Mouse (Mus musculus): ENCODE data around the gene Hdac7.

The Hdac7 gene

GRCm38 (mm10) chr15:97821321-97821982, 22.9 kb downstream of the Hdac7 start:
- in situ Hi-C loops (cut with MboI, MseI): loop anchor here (5.0 kb wide), 1 partner anchor 374 kb away; no protein-coding TSS in a partner anchor

DNA sequence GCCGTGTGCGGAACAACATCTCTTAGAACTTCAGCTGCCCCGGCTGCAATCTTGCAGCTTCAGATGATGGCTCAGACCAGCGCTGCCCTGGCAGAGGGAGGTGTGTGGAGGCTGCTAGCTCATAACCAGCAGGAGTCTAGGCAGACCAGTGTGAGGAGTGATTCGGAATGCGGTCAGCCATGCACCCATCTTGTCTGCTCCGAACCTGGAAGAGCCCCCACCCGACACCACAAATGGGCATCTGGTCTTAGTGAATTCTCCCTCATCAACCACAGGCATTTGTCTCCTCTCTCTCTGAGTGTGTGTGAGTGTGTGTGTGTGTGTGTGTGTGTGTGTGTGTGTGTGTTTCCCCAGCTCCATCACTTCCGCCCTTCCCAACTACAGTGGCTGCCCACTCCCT, 24.4 kb downstream of the Hdac7 start:
- in situ Hi-C loops (cut with MboI, MseI): loop anchor here (5.0 kb wide), 1 partner anchor 373 kb away; no protein-coding TSS in a partner anchor

GRCm38 (mm10) chr15:97816199-97816994, 27.9 kb downstream of the Hdac7 start:
- in situ Hi-C loops (cut with MboI, MseI): no loop called here

DNA sequence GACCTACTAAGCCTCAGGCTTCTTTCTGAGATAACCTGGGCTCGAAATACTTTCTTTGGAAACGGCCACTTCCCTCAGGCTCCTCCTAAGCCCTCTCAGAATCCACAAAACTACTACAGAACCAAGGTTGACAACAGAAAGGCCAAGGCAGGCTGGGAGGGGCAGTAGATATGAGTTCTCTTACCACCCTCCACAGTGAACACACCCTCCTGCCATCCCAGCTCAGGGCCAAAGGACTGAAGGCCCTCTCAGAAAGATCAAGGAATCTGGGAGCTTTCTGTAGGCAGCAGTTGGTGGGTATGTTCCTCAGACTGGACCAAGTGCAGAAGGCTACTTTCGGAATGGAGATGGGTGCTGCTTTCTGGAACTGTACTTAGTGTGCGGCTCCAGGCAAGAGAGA, 29.0 kb downstream of the Hdac7 start:
- in situ Hi-C loops (cut with MboI, MseI): no loop called here

DNA sequence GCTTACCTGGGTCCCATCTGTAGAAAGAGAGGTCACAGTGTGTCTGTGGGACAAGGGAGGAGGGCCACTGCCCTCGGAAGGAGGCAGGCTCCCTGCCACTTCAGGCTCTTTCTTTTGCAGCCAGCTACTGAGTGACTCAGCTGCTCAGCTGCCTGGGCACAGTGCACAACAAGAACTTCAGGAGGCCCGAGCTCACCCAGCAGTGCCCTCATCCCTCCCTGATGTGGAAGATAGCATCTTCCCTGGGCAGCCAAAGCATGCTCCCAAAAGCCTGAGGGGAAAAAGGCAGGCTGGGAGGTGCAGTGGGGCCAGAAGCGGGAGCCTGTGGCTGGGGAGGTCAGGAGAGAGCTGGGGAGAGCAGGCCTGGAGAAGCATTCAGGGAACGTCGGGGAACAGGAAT, 29.6 kb downstream of the Hdac7 start:
- in situ Hi-C loops (cut with MboI, MseI): no loop called here

DNA sequence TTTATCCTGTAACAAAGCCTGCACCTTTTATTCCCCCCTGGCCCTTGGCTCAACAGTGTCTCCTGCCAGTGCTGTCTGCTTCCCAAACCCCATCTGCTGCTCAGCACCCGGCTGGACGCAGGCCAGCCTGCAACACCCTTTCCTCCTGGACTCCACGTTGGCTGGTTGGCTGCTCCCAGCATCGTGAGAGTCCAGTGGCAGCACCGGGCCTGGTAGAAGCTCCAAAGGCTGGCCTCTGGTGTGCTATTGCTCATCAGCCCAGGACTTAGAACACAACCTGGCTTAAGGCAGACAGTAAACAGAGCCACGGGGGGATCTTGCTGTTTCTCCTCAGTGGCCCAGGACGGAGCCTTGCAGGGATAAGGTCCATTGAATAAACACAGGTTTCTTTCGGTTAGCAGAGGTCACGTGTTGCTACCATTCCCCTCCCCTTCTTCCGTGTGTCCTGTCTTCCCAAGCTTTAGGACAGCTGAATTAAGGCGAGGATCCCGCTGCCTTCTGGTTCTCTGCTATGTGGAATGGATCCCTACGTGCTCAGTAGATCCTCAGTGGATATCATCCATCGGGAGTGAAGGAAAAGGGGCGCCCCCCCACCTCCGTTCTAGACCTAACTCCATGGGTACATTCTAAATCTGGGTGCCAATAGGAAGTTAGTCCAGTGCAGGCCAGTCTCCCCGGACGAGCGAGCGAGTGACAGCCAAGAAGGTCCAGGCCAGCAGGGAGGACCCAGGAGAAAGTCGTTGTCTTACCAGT, 30.7 kb downstream of the Hdac7 start:
- in situ Hi-C loops (cut with MboI, MseI): no loop called here

DNA sequence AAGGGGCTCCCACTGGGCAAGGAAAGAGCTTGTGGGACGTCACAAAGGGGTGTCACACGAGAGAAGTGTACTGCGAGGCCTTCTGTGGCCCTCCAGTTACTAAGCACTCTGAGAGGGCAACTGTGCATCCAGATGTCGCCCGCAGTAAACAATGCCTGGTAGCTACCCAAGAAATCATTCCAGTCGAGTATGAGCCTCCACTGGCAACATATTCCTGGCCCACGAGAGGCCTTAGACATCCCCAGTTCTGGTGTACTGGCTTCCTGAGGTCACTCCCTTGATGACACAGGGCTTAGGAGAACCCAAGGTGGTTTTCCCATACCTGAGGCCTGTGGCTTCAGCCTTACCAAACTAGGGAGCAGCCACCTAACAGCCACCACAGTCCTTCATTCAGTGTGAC, 31.4 kb downstream of the Hdac7 start:
- in situ Hi-C loops (cut with MboI, MseI): no loop called here

DNA sequence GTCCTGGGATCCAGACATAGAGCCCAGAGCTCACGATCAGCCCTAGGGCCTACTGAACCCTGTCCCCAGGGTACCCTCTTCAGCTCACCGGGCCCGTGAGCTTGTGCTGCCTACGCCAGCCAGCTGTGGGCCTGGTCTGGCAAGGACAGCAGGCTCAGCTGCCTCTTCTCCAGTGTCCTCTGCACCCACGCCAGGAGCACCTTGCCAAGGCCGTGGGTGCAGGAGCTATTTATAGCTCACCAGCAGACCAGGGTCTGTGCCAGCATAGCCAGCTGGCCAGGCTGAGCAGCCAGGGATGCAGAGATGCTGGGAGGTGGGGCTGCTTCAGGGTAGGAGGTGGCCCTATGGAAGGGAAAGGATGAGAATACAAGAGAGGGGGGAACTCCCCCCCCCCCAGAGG, 32.2 kb downstream of the Hdac7 start:
- in situ Hi-C loops (cut with MboI, MseI): no loop called here

GRCm38 (mm10) chr15:97811307-97811706, 33.0 kb downstream of the Hdac7 start:
- in situ Hi-C loops (cut with MboI, MseI): no loop called here

DNA sequence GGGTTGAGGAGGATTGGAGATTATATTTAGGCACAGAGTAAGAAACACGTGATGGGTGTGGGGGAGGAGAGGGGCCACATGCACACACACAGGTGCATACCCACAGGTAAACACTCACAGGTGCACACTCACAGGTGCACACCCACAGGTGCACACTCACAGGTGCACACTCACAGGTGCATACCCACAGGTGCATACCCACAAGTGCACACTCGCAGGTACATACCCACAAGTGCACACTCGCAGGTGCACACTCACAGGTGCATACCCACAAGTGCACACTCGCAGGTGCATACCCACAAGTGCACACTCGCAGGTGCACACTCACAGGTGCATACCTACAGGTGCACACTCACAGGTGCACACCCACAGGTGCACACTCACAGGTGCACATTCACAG, 33.9 kb downstream of the Hdac7 start:
- in situ Hi-C loops (cut with MboI, MseI): no loop called here

- in situ Hi-C loops (cut with MboI, MseI): no loop called here
These were observed 34.4 kb downstream of the Hdac7 start for GRCm38 (mm10) chr15:97809942-97810341.

DNA sequence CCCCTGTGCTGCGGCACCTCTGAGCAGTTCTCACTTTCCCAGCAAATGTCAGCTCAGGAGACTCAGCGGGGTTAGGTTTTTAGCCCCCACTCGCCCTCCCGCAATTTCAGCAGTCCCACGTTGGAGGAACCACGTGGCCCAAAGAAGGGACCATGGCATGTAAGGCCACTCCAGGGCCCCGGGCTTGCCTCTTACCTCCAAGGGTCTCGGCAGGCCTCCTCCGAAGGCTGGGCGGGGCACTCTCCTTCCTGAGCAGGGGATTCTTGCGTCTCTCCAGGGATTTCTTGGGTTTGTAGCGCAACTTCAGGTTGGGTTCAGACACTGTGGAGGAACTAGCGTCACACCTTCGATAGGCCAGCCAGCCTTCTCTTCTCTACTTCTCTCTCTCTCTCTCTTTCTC, 35.1 kb downstream of the Hdac7 start:
- in situ Hi-C loops (cut with MboI, MseI): no loop called here

DNA sequence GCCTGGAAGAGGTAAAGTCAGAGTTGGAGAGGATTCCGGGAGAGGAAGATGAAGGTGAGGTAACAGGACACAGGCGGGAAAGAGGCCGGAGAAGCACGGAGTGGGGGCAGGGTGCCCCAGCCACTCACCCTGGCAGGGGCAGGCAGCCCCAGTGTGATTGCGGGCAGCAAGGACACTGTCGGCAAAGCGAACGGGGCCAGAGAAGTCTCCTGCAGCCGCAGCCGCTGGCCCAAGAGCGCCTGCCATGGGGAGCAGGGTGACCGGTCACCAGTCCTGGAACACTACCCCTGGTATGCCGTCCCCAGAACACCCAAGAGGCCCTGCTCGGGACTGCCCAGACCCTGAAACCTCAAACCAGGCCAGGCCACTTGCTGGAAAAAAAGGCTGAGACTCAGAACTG, 35.8 kb downstream of the Hdac7 start:
- in situ Hi-C loops (cut with MboI, MseI): no loop called here

- in situ Hi-C loops (cut with MboI, MseI): no loop called here
These were observed 36.4 kb downstream of the Hdac7 start for GRCm38 (mm10) chr15:97807867-97808266.

GRCm38 (mm10) chr15:97802575-97802974, 41.7 kb downstream of the Hdac7 start:
- in situ Hi-C loops (cut with MboI, MseI): no loop called here

DNA sequence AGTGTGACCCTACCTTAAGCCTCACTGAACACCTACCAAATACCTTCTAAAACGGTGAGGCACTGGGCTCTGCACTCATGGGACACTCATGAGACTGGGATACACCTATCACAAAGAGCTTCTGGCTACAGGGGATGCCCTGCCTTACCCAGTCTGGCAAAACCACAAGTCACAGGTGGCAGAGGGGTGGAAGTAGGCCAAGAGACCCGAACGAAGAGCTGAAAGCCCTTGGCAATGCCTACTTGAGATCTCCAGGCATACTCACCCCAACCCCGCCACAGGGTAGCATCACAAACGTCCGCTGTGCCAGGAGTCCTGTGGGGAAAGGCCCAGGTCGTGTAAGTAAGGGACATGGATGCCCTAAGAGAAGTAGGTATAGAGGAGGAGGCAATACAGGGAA, 42.5 kb downstream of the Hdac7 start:
- in situ Hi-C loops (cut with MboI, MseI): no loop called here

DNA sequence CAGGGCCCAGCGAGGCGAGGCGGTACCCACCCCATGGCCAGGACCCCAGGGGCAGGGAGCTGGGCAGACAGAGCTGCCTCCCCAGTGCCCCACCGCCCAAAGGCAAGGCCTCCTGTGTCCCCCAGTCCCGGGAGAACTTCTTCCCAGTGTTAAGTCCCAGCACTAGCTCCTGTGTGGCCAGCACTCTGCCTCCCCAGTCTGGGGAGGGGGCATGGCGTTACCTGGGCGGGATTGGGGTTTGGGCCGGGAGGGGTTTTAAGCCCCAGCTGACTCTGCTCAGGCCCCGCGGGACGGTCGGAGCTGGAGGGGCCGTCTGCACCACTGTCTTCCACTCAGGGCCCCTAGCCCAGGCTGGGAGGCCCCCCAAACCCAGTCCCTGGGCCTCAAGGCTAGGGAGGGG, 43.4 kb downstream of the Hdac7 start:
- in situ Hi-C loops (cut with MboI, MseI): no loop called here

GRCm38 (mm10) chr15:97799446-97799845, 44.9 kb downstream of the Hdac7 start:
- in situ Hi-C loops (cut with MboI, MseI): no loop called here

GRCm38 (mm10) chr15:97798134-97798533, 46.2 kb downstream of the Hdac7 start:
- in situ Hi-C loops (cut with MboI, MseI): no loop called here

DNA sequence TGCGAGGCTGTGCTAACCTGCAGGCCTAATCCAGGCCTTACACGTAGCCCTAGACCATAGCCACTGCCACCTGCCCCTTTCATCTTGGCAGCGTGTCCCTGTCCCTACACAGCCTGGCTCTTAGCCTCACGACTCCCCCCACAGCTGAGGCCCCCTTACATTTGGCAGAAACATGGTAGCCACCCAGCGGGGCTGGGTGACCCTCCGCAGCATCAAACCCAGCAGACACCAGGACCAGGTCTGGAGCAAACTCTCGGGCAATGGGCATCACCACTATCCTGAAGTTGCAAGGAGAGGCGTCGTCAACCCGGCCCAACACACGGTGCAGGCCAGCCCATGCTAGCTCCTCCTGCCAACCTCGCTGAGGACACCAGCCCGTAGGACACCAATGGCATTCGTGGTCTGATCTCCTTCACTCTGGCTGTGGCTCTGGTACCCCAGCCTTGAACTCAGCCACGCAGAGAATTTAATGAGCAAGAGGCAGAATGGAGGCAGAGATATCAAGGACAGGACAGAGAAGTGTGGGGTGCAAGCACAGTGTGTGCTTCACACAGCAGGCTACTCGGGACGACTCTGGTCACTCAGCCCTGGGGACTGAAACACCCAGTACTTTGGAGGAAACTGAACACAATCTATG, 47.5 kb downstream of the Hdac7 start:
- in situ Hi-C loops (cut with MboI, MseI): no loop called here

DNA sequence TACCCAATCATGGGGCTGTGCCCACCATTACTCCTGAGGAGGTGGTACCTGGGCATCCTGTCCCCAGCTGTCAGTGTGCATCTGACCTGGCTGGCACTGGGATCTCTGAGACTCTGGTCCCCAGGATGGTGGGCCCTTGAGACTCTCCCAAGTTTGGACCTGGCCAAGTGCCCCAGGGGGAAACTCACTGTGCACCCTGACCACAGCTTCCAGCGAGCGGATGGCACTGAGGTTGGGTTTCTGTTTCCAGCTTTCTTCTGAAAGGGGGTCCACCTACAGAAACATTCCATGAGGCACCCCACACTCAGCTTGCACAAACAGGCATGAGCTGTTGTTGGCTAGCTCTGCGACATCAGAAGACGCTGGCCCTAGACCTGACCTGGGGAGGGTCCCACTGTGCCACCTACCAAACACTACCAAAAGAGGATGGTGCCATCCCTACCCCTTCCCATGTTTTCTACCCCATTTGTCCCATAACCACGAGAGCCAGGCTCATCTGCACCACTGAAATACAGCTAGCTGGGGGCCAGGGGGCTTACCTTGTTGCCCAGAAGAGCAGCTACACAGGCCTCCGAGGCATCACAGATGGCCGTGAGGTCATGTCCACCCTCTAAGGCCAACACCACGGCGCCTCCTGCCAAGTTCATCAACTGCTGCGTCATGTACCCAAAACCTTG, 48.6 kb downstream of the Hdac7 start:
- in situ Hi-C loops (cut with MboI, MseI): no loop called here

Data from T-helper 1 cell (primary cell).